Mouse (Mus musculus) E14TG2a.4 (cell line): ENCODE data around the gene Tgif2.
"Not testable (repeated sequence)": the region's sequence is repeated elsewhere in the genome, so short reads cannot be mapped to it uniquely, and the experiment has no call there.

ENCODE experiments used
- H3K27me3 ChIP-seq: 2 replicates; pipeline ENCODE4 v1.6.1; 2014; ENCODE audit warnings: low read length, control low read depth; ENCODE audit not compliant: insufficient read depth
- H3K36me3 ChIP-seq: 2 replicates; pipeline ENCODE4 v1.6.1; 2014; ENCODE audit warnings: low read length, control low read depth; ENCODE audit not compliant: insufficient read depth
- H3K4me1 ChIP-seq: replicated peaks from 2 replicates; pipeline ENCODE4 v1.6.1; 2014; ENCODE audit warnings: low read depth, low read length, control low read depth
- H3K4me3 ChIP-seq: replicated peaks from 2 replicates; pipeline ENCODE4 v1.5.1; 2014; ENCODE audit warnings: mild to moderate bottlenecking, low read length
- H3K9me3 ChIP-seq: 2 replicates; pipeline ENCODE4 v1.6.1; 2014; ENCODE audit warnings: low read length, control low read depth
- CTCF ChIP-seq: conservative IDR thresholded peaks from 2 replicates; pipeline ENCODE4 v1.5.1; 2014; ENCODE audit warnings: low read length
- NANOG ChIP-seq: IDR thresholded peaks from 2 replicates; pipeline ENCODE4 v1.6.1; 2014; ENCODE audit warnings: borderline replicate concordance, low read length, mixed read lengths
- POU5F1 ChIP-seq: IDR thresholded peaks from 2 replicates; pipeline ENCODE4 v1.6.1; 2014; ENCODE audit warnings: low read length, borderline replicate concordance

Gene Tgif2

DNA sequence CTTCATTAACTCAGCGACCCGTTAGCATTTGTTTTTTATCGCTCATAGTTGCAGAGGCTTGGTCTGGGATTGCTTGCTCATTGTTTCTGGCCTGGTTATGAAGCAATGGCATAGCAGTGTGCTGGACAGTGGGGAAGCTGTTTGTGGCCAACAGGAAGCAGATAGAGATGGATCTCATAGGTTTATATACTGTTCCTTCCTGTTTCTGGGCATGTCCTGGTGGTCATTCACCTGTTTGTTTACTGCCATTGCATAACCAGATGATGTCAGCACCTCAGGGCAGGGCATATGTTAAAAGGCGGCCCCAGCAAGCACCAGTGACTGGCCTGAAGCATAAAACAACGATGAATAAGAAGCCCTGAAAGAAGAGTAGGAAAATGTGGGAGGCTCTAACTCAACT lies 10.7 kb downstream of the Tgif2 start:
- no peaks in the 10 kb centered on the region for H3K27me3 ChIP-seq
- no peak overlapping the region for H3K4me3 ChIP-seq
- peaks cover 91% of the 10 kb centered on the region for H3K36me3 ChIP-seq
- peaks cover 81% of the 10 kb centered on the region for H3K4me1 ChIP-seq
- TF ChIP-seq NANOG (no peak), POU5F1 (no peak), CTCF (no peak)
- H3K9me3 ChIP-seq: no peaks in the 10 kb centered on the region

- not testable (repeated sequence) for H3K27me3 ChIP-seq, H3K9me3 ChIP-seq, H3K4me3 ChIP-seq
- Histone ChIP-seq H3K4me1 (peaks cover 77% of the 10 kb centered on the region), H3K36me3 (peaks cover 88% of the 10 kb centered on the region)
These were observed 13.8 kb downstream of the Tgif2 start for GRCm38 (mm10) chr2:156853584-156853983.

- H3K9me3 ChIP-seq, H3K4me3 ChIP-seq, H3K27me3 ChIP-seq: not testable (repeated sequence)
- peaks cover 82% of the 10 kb centered on the region for H3K36me3 ChIP-seq
- H3K4me1 ChIP-seq: peaks cover 77% of the 10 kb centered on the region
These were observed 14.4 kb downstream of the Tgif2 start for GRCm38 (mm10) chr2:156853999-156854771.

GRCm38 (mm10) chr2:156856311-156856710 lies 16.5 kb downstream of the Tgif2 start:
- H3K27me3 ChIP-seq: no peaks in the 10 kb centered on the region
- no peak overlapping the region for H3K4me3 ChIP-seq
- H3K36me3 ChIP-seq: peaks cover 61% of the 10 kb centered on the region
- TF ChIP-seq POU5F1 (no peak), CTCF (no peak), NANOG (no peak)
- H3K9me3 ChIP-seq: no peaks in the 10 kb centered on the region
- peaks cover 70% of the 10 kb centered on the region for H3K4me1 ChIP-seq

DNA sequence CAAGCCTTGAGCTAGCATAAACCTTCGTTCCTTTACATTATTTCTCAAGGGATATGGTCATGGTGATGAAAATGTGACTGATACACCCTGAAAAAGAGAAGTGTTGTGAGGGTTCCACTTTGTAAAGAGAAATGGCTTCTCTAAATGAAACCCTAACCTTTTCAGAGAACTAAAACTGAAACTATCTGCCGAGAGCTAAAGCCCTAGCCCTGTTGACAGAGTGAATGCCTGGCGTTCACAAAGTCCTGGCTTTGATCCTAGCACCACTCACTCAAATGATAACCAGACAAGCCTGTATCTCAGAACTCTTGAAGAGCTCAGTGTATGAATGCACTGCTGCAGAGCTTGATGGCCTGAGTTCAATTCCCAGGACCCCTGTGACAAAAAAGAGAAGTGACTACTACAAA lies 17.6 kb downstream of the Tgif2 start:
- H3K4me1 ChIP-seq: peaks cover 66% of the 10 kb centered on the region
- H3K9me3 ChIP-seq: no peaks in the 10 kb centered on the region
- TF ChIP-seq POU5F1 (no peak), NANOG (no peak), CTCF (no peak)
- peaks cover 50% of the 10 kb centered on the region for H3K36me3 ChIP-seq
- no peaks in the 10 kb centered on the region for H3K27me3 ChIP-seq
- H3K4me3 ChIP-seq: no peak overlapping the region

DNA sequence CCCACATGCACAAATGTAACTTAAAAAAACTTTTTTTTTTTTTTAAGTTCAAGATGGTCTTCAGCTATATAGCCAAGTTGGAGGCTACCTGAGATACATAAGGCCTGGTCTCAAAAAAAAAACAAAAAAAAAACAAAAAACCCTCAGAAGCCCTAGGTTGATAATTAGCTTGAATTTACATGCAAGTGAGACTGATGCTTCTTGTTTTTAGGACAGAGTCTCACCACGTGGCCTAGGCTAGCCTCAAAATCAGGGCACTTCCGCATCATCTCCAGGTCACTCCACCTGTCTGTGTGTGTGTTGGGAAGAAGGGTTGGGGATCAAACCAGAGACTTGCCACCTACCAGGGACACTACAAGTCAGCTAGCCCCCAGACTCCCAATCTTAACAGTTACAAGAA lies 18.0 kb downstream of the Tgif2 start, which contains the start of gene 4930518I15Rik:
TSS of gene 4930518I15Rik (minus strand) at position 112 of the 400 bp plus-strand sequence.
- Histone ChIP-seq H3K36me3 (peaks cover 45% of the 10 kb centered on the region), H3K27me3 (no peaks in the 10 kb centered on the region), H3K4me3 (no peak within 1 kb of the TSS), H3K4me1 (peaks cover 63% of the 10 kb centered on the region), H3K9me3 (no peaks in the 10 kb centered on the region)
- TF ChIP-seq NANOG (no peak), CTCF (no peak), POU5F1 (no peak)

GRCm38 (mm10) chr2:156858671-156859070 lies 18.9 kb downstream of the Tgif2 start:
- H3K4me1 ChIP-seq: peaks cover 61% of the 10 kb centered on the region
- TF ChIP-seq POU5F1 (no peak), NANOG (no peak)
- no peaks in the 10 kb centered on the region for H3K9me3 ChIP-seq
- no peak overlapping the region for H3K4me3 ChIP-seq
- no peaks in the 10 kb centered on the region for H3K27me3 ChIP-seq
- peaks cover 41% of the 10 kb centered on the region for H3K36me3 ChIP-seq

- Histone ChIP-seq H3K36me3 (peaks cover 42% of the 10 kb centered on the region), H3K4me3 (peak overlapping the region; percentile 99), H3K4me1 (peaks cover 62% of the 10 kb centered on the region), H3K9me3 (no peaks in the 10 kb centered on the region), H3K27me3 (no peaks in the 10 kb centered on the region)
- no peak for TF ChIP-seq CTCF
These were observed 22.4 kb downstream of the Tgif2 start for GRCm38 (mm10) chr2:156862041-156862717.
